Mouse (Mus musculus) layer of hippocampus, postnatal 10 days (tissue): Measurements from ENCODE around the gene Gm3625. TPM values are rescaled to one million over a fixed set of nuclear protein-coding genes. Genes with fewer than 3 reads are reported as not detected.
"Not testable (repeated sequence)": the region's sequence is repeated elsewhere in the genome, so short reads cannot be mapped to it uniquely, and the experiment has no call there.

ENCODE experiments used
- DNase-seq, 2 experiments: peaks; one replicate each; pipeline ENCODE4 v3.0.0; 2021; ENCODE audit warnings: low spot score in 2 of 2
- total RNA-seq, 2 experiments: library from RNA; stranded (reverse); gene quantifications; 2 replicates each; pipeline ENCODE4 v1.2.3; 2021

Gm3625 gene
- total RNA-seq, 2 experiments from 2014 or later: not detected

GRCm38 (mm10) chr12:4556891-4557290 is 35.8 kb downstream of the Gm3625 start:
- DNase-seq: no peak

GRCm38 (mm10) chr12:4555451-4555850 is 37.3 kb downstream of the Gm3625 start:
- no peak for DNase-seq

DNA sequence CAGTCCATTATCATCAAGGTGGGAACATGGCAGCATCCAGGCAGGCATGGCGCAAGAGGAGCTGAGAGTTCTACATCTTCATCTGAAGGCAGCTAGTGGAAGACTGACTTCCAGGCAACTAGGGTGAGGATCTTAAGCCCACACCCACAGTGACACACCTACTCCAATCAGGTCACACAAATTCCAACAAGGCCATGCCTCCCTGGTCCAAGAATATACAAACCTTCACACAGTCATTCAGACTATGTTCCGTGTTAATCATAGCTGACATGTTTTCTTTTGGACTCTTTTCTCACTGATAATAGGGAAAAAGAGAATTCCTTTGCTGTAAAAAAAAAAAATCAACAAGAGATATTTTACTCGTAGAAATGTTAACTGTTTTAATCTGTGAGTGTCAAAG is 39.0 kb downstream of the Gm3625 start:
- not testable (repeated sequence) for DNase-seq

DNA sequence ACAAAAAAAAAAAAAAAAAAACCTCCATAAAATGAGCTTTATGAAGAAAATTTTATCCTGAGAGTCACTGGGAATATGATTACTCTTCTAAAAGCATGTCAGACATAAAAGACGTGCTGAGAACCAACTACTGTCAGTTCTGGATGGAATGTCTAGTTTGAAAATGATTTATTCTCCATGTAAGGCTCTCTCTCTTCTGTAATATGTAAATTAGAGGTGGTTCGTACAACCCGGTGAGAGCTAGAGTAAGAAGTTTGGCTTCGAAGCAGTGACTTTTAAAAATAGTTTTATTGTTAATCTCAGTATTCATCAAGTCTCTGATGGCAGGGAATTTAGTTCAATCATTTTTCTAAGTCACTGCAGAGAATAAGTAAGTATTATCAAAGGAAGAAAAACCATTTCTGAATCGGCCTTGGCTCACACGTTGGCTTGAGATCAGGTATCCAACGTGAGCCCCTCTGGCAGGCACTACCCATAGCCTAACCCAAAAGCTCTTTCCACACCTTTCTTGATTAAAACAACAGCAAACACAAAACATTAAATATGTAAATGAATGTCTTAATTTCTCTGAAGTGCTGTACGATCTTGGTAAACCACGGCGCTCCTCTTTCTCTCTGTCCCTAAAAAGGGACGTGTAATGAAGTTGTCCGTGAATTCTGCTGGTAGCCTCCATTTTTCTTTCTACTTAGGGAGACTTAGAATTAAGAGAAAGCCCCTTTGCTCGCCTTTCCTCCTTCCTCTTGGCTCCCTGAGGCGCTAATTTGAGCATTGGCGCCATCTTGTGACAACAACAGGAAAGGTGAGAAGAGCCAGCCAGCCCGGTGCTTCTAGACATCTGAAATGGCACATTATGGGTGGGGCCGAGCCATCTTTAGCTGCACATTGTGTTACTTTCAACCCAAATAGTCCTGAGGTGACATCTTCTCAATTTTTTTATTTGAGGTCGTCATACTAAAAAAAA is 44.4 kb downstream of the Gm3625 start:
- peak; percentile 83 to 86 for DNase-seq

DNA sequence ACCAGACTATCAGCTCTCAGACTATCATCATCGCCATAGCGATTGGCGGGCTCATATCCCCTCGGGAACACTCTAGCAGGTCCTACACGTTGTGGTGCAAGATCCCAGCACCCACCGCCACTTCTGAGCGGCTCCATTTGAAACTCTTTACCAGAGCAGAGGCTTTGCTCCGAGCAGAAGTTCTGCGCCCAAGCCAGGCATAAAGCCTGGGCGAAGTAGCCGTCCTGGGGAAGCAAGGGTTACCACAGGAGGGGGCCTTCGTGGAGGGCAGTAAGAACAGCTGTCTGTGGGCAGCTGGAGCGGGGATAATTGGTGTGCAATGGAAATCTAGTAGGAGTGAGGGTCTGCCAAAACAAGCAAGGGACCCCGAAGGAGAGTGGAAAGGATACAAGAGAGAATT is 45.2 kb downstream of the Gm3625 start:
- DNase-seq: peak in 1 of 2 experiments; percentile 14

- no peak for DNase-seq
Measured at GRCm38 (mm10) chr12:4546491-4546890, 46.2 kb downstream of the Gm3625 start.

DNA sequence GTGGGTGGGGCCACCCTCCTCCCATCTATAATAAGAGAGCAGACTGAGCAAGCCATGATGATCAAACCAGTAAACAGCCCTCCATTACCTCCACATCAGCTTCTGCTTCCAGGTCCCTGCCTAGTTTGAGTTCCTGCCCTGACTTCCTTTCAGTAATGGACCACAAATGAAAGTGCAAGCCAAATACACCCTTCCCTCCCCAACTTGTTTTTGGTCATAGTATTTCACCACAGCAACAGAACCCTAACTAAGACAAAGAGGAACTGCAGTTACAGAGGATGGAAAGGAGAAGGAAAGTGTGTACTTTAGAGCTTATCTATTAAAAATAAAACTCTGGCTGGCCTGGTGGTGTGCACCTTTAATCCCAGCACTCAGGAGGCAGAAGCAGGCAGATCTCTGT is 47.3 kb downstream of the Gm3625 start:
- no peak for DNase-seq

DNA sequence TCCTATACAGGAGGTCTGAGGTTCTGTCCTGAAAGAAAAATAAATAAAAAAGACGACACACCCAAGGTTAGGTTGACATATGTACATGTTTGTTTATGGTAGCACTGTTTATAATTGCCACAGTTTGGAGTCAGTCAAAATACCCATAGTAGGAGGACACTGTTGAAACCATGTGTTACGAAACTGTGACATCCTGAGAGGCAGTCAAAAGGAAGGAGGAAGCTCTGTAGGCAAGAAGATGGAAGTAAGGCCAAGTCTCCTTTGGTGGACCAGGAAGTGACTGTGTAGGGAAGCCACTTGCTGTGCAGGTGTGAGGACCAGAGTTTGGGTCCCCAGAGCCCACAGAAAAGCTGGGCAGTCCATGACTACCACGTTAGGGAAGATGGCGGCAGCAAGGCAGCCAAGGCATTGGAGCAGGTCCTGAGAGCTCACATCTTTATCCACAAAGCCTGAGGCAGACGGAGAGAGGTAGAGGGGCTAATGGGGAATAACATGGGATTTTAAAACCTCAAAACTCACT is 48.3 kb downstream of the Gm3625 start:
- no peak for DNase-seq

Other genes starting within 250 kb of the Gm3625 start
- 100 to 1,000 TPM; 103 to 108 TPM for gene Ncoa1, start 115.7 kb downstream of the Gm3625 start, total RNA-seq
- 10 to 100 TPM; 58.3 to 65.3 TPM for gene Itsn2, start 289 bp downstream of the Gm3625 start, total RNA-seq
- 1 to 10 TPM; 1.7 to 2.4 TPM for gene Fam228a, start 145.5 kb upstream of the Gm3625 start, total RNA-seq
- gene Pfn4, start 176.1 kb upstream of the Gm3625 start, total RNA-seq: 10 to 100 TPM; 12.8 to 13.7 TPM
- 10 to 100 TPM; 19.5 to 25.1 TPM for gene Fam228b, start 176.3 kb upstream of the Gm3625 start, total RNA-seq
- gene Sf3b6, start 224.6 kb upstream of the Gm3625 start, total RNA-seq: 100 to 1,000 TPM in 1 of 2 experiments, 10 to 100 TPM in 1; 85.5 to 104 TPM
- 100 to 1,000 TPM; 115 to 124 TPM for gene Fkbp1b, start 248.7 kb upstream of the Gm3625 start, total RNA-seq